Mouse (Mus musculus) thymus, adult 2 months (tissue): ENCODE data around the gene Rab10.

Experiments
- CTCF ChIP-seq: fragments of 200-500 bp; IDR thresholded peaks from 2 replicates; pipeline ENCODE4 v1.5.1; 2012; ENCODE audit warnings: mild to moderate bottlenecking, control low read depth, low read length, moderate library complexity, borderline replicate concordance; ENCODE audit not compliant: control insufficient read depth, poor library complexity, insufficient read depth; ENCODE audit errors: extremely low read depth
- POLR2A ChIP-seq: fragments of 200-500 bp; IDR thresholded peaks from 2 replicates; pipeline ENCODE4 v1.6.1; 2012; ENCODE audit warnings: mild to moderate bottlenecking, low read length, control low read depth, moderate library complexity; ENCODE audit not compliant: control insufficient read depth, poor library complexity, insufficient read depth; ENCODE audit errors: extremely low read depth

DNA sequence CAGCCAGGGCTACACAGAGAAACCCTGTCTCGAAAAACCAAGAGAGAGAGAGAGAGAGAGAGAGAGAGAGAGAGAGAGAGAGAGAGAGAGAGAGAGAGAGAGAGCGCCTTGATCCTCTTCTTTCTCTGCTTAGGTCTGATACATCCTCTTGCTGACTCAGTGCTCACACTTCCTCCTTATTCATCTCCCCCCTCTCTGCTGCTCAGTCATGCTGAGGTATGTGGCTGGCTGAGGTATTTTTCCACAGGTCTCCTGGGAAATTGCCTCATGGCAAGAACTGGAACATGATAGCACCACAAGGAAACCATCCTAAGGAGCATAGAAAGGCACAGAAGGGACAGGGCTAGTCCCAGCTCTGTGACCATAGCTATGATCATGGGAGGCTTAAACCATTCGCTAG lies 39.6 kb upstream of the Rab10 start:
- TF ChIP-seq POLR2A (no peak), CTCF (no peak)
